Mouse (Mus musculus) adipocyte (in vitro differentiated cells): ENCODE measurements around the gene Slc26a11.

Experiments used
- DNase-seq: peaks from one replicate; pipeline ENCODE4 v3.0.0-alpha.2; 2016; ENCODE audit warnings: low spot score

The Slc26a11 gene

DNA sequence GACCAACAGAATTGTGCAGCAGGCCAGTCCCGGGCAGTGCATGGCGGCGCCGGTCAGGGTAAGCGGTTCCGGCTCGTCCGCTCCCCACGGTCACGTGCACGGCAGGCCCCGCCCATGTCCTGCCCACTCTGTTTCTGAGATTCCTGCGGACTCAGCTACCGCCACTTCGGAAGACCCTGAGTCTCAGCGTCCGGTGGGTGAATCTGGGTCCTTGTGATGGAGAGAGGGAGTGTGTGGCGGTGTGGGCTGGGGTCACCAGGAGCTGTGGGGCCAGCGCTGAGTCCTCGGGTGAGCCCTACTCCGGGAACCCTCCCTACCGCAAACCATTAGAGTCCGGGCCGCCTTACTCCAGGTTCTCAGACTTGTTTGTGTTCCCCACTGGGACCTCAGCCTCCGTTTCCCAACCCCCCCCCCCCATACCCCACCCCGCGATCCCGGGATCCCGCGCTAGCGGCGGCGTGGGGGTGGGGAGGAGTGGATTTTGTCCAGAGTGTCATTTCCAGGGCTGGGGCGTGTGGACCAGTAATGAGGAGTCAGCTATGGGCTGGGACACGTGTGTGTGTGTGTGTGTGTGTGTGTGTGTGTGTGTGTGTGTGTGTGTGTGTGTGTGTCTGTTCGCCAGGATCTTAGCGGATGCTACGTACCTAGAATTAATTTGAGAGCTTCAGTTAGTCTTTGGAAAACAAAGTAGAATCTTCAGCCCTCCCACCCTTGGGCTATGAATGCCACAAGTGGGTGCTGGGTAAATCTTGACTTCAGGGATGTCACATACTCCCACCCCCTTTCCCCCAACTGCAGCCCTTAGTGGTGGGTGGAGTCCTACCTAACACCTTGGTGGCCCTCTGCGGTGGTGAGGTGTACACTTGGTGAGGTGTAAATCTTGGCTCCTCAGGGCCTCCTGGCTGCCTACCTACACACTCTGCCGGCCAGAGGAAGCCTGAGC lies at the start of gene Slc26a11, which contains the start of gene Sgsh:
Slc26a11 (plus strand) TSS at position 115 of the 943 bp plus-strand sequence.
Sgsh (minus strand) TSS at position 94 of the 943 bp plus-strand sequence.
- DNase-seq = peak; percentile 84

DNA sequence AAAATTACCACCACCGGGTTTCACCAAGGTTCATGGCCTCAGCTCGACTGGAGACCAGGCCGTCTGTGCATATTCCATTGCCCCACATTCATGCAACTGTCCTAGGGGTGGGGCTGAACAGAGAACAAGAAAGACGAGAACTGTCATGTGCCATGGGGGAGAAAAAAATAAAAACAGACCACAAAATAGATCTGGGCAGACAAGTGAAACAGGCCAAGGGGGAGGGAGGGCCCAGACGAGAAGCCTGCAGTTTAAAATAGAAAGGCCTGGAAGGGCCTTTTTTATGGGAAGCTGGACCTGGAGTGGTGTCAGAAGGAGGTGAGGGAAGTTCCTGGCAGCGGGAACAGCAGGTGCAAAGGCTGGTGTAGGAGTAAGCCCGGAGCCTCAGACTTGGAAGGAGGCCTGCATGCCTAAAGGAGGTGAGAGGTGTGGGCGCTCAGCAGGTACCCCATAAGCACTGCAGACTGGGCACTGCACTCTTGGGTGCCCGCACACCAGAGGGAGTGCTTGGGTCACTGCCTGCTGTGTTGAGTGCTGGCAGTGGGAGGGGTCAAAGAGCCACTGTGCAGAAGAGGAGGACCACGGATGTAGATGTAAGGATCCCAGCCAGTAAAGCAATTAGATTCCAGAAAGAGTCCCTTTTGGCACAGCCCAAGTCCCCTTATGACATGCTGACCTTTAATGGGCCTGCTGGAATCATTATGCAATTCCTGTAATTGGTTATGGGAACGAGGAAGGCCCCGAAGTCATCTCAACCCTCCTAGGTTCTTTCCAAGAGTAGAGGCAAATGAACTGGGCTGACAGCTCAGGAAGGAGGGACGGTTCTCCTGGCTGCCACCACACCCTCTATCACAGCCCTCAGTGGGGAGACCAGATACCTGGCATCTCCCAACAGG lies 48.3 kb upstream of the Slc26a11 start:
- DNase-seq = peak; percentile 88

DNA sequence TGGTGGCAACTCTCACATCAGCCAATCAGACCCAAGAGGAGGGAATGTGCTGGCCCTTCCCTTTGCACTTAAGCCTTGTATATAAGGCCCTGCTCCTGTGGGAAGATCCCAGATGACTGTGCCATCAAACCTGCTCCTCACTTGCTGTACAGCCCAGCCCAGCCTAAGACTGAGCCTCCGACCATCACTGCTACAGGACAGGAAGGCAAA lies 47.8 kb upstream of the Slc26a11 start, which contains the start of gene Card14:
Card14 (plus strand) TSS at position 111 of the 210 bp plus-strand sequence.
- no peak for DNase-seq

DNA sequence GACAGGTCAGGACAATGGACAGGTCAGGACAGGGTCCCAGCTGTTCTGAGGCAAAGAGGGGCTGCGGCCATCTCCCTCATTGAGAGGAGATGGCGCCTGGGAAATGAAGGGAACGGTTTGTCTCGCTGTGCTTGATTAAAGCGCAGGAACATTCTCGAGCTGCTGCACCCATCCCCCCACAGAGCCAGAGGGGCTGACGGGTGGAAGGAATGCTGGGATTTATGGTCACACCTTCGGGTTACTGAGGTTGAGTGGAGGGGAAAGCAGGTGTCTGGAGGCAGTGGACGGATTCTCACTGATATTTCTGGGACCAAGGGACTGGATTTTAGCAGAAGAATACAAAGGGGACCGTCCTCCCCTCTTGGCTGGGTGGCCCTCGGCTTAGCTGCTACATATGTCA lies 47.4 kb upstream of the Slc26a11 start:
- DNase-seq = no peak

DNA sequence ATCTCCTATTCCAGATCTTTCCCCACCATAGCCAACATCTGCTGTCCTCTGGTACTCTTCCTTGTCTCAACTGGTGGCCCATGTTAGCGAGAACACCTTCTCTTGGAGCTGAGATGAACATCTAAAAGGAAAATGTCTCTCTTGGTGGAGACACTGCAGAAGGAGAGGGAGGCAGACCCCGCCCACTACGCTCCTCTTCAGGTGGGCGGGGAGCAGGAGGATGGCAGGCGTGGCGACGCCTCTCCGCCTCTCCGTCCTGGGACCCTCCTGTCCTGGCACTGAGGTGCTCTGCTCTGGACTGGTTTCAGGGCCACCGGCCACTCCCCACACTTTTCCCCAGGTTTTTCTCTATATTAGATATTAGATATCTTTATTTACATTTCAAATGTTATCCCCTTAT lies 44.7 kb upstream of the Slc26a11 start:
- no peak for DNase-seq

DNA sequence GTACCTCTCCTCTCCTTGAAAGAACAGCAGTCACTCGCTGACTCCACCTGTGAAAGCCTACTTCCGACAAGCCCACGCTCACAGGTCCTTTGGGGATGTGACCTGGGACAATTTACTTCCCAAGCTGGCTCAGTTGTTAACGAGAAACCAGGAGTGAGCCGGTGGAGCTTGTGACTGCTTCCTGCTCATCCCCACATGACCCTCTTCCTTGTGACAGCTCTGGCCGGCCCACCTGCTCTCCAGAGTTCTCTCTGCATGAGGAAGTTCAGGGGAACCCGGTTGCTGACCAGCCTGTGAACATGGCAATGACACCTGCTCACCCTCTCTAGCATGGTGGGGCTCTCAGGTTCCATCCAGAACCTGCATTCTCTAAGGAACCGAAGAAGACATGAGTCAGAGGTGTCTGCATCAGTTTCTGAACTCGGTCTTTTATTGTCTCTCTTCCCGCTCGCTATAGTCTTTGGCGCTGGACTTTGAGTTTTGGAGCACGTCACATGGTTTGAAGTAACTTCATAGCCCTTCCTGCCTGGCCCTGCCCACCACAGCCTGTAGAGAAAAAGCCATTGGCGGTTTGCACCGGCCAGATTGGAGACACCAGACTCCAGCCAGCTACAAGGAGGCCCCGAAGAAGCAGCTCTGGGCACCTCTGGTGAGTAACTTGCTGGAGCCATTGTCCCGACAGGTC lies 41.0 kb upstream of the Slc26a11 start:
- no peak for DNase-seq

DNA sequence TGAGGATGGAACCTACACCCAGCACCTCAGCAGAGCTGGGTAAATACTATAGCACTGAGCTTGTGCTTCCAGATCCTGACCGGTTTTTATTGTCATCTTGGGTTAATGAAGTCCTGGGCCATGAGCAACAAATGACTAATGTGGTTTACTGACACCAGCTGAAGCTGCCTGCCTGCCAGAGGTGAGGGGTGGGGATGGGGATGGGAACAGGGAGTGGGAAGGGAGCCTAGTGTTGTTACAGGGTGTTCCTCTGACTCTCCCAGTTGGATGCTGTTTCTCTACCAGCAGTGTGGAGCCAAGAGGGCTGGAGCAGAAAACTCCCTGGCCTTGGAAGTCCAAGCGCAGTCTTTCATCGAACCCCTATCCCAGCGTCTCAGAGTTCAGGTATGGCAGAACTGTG lies 38.6 kb upstream of the Slc26a11 start:
- DNase-seq = peak; percentile 93

DNA sequence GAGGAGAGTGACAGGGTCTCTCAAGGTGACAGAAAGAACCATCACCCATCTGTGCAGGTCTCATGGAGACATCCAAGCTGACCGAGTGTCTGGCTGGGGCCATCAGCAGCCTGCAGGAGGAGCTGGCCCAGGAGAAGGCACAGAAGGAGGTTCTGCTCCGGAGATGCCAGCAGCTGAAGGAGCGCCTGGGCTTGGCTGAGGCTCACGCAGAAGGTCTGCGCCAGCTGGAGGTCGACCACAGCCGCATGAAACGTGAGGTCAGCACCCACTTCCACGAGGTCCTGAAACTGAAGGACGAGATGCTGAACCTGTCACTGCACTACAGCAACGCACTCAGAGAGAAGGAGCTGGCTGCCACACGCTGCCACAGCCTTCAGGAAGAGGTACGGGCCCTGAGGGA lies 32.8 kb upstream of the Slc26a11 start:
- no peak for DNase-seq

DNA sequence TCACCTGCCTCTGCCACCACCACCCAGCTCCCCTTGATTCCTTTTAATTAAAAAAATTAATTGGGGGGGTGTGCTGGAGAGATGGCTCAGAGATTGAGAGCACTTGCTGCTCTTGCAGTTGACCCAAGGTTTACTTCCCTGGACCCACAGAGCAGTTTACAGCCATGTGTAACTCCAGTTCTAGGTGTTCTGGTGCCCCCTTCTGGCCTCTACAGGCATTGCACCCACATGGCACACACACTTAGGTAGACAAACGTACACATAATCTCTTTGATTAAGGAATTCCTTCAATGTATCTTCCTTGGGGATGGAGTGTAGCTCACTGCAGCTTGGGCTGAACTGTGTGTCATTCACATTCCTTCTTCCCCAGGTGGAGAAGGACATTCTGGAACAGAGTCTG lies 30.3 kb upstream of the Slc26a11 start:
- DNase-seq = no peak

DNA sequence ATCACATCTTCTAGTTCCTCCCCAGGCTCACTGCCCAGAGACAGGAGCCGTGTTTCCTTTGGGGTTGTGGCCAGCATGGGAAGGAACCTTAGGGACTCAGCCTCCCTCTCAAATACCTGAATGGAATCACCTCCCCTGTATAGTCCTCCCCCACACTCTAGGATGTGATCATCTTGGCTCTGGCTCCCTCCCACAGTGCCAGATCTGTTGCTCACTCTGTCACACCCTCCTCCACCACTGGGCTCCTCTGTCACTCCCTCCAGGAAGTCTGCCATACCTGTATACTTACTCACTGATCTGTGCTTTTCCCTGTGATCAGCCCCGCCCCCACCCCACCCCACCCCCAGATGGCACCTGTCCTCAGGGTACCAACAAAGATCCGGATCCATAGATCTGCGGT lies 24.8 kb upstream of the Slc26a11 start:
- no peak for DNase-seq

DNA sequence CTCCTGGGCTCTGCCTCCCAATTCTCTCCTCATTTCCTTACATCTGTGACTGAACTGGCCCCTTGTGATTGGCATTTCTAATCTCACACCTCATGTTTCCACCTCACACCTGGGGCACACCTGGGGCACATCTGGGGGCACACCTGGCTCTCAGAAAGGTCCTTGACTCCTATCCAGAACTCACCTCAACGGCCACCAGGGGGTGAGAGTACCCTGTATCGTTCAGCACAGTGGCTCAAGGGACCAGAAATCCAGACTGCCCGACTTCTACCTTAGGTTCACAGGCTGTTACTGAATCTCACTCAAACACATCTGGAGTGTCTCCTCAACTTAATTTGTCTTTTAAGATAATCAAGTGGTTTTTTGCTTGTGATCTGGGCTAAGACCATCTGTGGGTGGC lies 23.4 kb upstream of the Slc26a11 start:
- DNase-seq = no peak

DNA sequence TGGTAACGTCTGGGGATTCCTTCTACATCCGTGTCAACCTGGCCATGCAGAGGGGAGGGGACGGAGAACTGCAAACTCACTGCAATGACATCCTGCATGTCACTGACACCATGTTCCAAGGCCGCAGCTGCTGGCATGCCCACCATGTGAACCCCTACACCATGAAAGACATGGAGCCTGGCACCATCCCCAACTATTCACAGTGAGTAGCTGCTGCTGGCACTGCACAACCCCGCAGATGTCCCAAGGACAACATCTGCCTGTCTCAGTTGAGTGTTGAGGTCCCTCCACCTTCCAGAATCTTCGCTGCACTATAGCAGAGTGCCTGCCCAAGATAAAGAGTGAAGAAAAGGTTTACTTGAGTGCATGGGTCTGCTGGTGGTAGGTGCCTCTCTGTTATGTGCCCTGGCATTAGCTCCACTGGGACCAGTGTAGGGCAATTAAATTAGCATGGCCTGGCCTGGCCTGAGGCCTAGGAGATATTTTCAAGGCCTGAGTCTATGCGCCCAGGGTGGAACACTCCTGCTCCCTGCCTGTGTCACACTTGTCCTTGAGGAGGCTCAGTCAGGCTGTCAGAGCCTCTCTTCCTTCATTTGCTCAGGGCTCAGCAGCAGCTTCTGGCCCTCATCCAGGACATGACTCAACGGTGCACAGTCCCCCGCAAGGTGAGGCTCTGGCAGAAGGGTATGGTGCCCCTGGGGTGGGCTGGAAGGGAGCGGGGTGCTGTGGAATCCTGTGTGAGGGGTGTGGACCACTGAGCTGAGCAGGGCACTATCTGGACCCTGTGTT lies 16.9 kb upstream of the Slc26a11 start:
- no peak for DNase-seq

DNA sequence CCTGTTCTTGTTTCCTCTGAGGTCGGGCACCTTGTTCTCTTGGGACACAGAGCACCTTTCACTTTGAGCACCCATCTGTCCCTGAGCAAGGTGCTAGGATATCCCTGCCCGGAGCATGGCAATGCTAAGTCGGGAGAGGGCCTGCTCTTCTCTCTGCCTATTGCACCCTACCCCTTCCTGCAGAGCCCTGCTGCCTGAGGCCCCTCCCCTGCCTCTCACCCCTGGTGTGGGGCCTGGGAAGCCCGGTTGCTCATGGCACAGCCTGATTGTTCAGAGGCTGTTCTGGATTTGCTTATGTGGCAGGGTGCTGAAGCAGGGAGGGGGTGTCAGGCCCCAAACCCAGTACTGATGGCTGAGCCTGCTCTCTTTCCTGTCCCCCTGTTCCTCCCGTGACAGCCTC lies 16.2 kb upstream of the Slc26a11 start:
- no peak for DNase-seq

DNA sequence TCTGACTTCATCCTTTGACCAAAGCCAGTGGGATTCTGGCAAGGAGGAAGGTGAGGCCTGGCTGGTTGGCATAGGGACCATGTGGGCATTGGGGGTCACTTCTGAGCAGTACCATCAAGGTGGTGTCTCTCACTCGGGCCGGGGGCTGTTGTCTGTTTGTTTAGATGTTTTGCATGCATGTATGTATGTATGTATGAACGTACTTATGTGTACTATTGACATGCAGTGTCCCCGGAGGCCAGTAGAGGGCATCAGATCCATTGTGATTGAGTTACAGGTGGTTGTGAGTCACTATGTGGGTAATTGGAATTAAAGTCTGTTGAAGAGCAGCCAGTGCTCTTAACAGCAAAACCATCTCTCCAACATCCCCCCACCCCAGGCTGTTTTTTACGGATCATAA lies 15.7 kb upstream of the Slc26a11 start:
- DNase-seq = peak; percentile 75

DNA sequence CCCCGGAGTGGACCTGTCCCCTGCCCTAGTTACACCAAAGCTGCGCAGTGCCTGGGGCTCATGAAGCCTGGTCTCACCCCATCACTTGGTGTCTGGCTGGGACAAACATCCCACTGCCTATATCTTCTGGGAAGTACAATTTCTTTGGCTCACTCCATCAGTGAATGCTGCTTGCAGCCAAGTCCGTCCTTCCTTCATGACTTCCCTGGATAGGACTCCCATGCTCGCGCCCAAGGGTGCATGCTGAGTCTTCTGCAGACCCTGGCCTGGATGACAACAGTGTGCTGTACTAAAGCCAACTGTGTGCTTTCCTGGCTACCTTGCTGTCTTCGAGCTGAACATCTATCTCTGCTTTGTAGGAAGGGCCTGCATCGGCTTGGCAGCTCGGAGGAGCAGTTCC lies 11.2 kb upstream of the Slc26a11 start:
- DNase-seq = no peak

DNA sequence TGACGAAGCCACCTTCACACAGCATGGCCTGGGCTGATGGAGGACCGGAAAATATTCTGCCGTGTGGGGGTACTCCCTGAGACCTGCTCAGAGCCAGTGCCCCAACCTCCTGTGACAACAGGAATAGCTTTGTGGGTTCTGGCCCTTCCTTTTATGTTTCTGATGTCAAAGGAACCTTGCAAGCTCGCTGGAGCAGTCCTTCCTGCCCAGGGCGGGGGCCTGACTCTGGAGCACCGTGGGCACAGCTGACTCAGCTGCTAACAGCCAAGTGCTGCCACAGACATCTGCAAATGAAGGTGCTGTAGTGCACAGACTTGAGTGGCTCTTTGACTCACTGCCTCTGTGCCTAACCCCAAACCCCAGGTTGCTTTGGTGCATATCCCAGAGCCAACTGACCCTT lies 10.5 kb upstream of the Slc26a11 start:
- no peak for DNase-seq

DNA sequence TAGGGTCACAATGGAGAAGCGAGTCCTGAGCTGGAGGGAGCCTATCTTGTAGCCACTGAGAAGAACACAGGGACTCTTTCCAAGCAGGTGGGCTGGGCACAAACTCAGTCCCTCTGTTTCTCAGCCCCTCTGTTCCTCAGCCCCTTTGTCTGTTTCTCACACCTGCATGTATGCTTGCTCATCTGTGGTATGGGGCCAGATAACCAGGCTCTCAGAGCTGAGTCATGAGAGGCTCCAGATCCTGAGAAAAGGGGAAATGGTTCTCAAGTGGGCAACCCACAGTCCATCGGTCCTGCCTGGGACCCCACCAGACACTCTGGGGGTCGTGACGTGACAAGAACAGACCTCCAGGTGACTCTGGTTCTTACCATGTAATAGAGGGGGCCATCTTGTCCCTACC lies 8.2 kb upstream of the Slc26a11 start:
- no peak for DNase-seq

DNA sequence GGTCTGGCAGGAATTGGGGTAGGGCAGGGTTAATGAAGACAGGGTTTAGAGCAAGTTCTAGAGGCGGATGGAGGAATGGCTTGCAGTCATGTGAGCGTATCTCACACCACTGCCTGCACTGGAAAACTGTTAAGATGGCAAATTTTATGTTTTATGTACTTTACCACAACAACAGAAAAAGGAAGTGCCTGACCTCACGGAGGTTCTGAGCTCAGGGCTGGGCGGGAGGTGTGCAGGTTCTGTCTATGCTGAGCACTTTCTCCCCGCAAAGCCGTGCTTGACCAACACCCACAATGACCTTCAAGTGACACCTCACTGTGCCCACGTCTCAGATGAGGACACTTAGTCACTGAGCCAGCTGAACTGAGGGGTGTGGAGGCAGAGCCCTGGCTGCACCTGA lies 3.2 kb upstream of the Slc26a11 start:
- DNase-seq = no peak

DNA sequence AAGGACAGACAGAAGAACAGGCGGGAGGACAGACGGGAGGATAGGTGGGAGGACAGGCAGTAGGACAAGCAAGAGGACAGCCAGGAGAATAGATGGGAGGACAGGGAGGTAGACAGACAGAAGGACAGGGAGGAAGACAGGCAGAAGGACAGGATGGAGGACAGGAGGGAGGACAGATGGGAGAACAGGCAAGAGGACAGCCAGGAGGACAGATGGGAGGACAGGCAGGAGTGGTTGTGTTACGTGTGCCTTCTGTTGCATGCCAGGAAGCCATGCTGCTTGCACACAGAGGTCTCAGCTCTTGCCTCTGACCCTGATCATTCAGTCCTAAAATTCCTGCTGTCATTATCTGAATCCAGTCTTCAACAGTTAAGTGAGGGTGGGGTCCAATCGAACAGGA lies 1.4 kb upstream of the Slc26a11 start:
- no peak for DNase-seq

DNA sequence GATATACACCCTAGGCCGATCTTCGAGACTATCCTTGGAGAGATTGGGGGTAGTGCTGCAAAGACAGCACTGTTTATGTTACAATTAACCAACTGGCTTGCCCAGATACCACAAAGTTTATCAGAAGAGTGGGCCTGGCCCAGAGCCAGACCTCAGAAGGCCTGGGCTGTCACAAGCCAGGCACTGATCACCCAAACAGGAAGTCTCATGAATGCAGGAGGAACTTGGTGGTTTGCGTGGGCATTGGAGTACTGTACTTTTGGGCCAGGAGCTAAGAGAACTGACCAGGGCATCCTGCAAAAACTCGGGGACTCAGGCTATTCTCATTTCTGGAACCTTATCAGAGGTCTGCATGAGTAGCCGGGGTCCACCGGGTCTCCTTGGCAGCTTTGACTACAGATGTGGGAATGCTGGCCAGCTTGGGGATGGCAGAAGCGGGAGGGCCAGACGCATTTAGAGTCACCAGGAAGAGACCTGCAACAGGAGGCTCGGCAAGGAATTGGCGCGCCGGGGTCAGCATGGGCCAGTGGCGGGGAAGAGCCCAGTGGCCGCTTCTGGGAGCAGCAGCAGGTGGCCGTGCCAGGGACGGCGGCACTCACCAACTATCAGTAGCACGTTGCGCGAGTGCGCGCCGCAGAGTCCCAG lies 437 bp upstream of the Slc26a11 start:
- DNase-seq = peak; percentile 44

DNA sequence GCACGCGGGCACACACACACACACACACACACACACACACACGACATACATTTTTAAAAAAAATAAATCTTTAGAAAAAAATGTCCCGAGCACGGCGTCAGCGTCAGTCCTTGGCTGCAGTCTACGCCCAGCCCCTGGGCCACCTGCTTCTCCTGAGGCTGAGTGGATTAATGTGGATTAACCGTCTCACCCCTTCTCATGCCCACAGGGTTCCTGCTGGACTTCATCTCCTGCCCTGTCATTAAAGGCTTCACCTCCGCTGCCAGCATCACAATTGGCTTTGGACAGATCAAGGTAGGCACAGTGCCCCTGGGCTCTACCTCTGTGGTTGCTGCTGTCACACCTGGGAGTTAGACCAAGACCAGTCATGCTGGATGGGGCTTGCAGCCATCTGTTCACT lies 3.7 kb downstream of the Slc26a11 start:
- DNase-seq = no peak
